Mouse (Mus musculus): ENCODE measurements around the gene Slc19a2. TPM values are rescaled to one million over a fixed set of nuclear protein-coding genes. Genes with fewer than 3 reads are reported as not detected.

Gene Slc19a2
- polyA plus RNA-seq, 1 experiment from 2014 or later = 12.2 TPM

DNA sequence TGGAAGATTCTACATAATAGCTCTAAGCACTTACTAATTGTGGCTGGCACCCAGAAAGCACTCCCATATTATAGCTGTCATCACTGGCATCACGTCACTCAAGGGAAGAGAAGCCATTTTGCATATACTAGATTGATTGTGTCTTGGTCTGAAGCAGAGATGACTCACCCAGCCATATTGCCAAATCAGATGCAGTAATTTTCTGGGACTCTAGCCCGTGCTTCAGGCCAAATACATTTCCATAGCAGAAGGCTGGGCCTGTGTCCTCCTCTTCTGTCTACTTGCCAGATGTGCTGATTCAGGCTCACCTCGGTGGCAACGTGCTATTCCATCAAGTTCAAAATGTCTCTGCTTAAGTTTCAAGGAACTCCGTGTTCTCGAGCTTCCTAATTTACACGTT, 12.7 kb downstream of the Slc19a2 start:
- WGBS = 93% methylated on average over 7 of the region's 7 CpGs
- H3K4me3 ChIP-seq = no peak overlapping the region
- DNase-seq (ENCODE audit: extremely low spot score, low spot score) = no peak

DNA sequence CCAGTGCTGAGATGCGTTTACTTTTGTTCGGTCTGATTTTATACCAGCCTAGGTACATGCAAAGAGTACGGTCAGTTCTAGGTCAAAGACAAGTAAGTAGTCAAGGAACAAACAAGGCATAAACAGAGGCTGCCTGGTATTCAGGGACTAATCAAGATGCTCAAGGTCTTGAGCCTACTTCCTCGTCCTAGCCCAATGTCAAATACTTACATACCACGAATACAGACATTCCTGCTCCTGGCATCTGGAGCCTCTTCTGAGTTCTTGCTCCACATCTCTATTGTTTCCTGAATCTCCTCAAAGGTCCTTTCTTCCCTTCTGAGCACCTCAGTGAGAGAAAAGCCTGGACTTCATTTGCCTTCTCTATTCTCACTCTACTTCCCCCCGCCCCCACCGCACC, 22.1 kb downstream of the Slc19a2 start:
- Histone ChIP-seq H3K27ac (no peak overlapping the region), H3K27me3 (ENCODE audit: poor library complexity, severe bottlenecking) (no peaks in the 10 kb centered on the region), H3K4me3 (no peak overlapping the region), H3K36me3 (replicated peaks) (peaks cover 2% of the 10 kb centered on the region; the same call in 1 of the 2 replicates), H3K9me3 (no peaks in the 10 kb centered on the region; the same call in 1 of the 2 replicates), H3K4me1 (peaks cover 10% of the 10 kb centered on the region)
- DNase-seq (ENCODE audit: extremely low spot score, low spot score) = no peak
- 87% methylated on average over 7 of the region's 7 CpGs for WGBS

More for the DNA sequence above, 12.7 kb downstream of the Slc19a2 start:
- H3K4me1 ChIP-seq = no peaks in the 10 kb centered on the region
- H3K9me3 ChIP-seq = no peaks in the 10 kb centered on the region; the same call in 1 of the 2 replicates
- peaks cover 55% of the 10 kb centered on the region for H3K36me3 ChIP-seq (replicated peaks)
- no peak overlapping the region for H3K27ac ChIP-seq
- no peaks in the 10 kb centered on the region for H3K27me3 ChIP-seq (ENCODE audit: poor library complexity, severe bottlenecking)

DNA sequence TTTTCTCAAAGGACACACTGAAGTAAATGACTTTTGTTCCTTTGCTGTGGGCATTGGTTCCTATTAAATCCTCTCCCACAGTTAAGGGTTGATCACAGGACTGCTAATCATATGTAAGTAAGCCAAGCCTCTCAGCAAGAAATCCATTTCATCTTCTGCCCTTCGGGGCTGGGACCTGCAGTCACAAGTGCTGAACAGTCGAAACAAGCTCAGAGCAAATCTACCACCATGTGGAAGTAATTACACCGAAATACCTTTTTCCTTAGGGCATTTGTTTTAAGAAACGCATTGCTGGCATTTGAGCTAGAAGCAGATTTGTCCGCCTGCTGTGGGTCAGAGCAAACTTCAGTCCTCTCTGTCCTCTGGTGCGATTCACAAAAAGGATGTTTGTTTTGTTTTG, 24.8 kb downstream of the Slc19a2 start:
- no peaks in the 10 kb centered on the region for H3K9me3 ChIP-seq
- H3K27me3 ChIP-seq (ENCODE audit: poor library complexity, severe bottlenecking) = no peaks in the 10 kb centered on the region
- WGBS = 69% methylated on average over 6 of the region's 6 CpGs
- H3K4me1 ChIP-seq = peaks cover 12% of the 10 kb centered on the region
- H3K36me3 ChIP-seq (replicated peaks) = no peaks in the 10 kb centered on the region
- no peak for DNase-seq (ENCODE audit: extremely low spot score, low spot score)
- no peak overlapping the region for H3K4me3 ChIP-seq
- no peak overlapping the region for H3K27ac ChIP-seq

DNA sequence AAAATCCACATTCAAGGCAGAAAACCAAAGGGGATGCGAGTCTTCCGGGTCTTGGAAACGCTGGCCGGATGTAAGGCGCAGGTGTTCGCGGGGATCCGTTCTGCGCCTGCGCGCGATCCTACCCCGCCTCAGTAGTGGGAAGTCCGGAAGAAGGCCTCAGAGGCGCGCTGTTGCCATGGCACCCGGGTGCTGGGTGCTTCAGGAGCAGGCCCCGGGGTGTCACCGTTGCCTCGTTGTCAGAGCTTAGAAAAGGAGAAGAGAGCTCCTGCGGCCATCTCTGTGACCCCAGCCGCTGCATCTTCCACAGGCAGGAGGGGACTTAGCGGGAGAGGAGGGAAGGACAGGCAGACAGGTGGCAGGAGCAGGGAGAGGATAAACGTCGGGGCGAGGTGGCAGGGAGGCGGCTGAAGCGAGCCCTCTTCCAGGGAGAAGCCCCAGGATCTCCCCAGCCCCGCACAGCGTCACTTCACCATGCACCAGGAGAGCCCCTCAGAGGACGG, 26.7 kb downstream of the Slc19a2 start, which contains the start of gene Ccdc181:
Gene Ccdc181, plus strand, starts transcription at position 131 of the 500 bp plus-strand sequence.
- H3K4me3 ChIP-seq = peak within 1 kb of the TSS; percentile 75
- WGBS = under 1% methylated on average over 31 of the region's 31 CpGs
- H3K27ac ChIP-seq = peak within 1 kb of the TSS; percentile 87
- H3K4me1 ChIP-seq = peaks cover 12% of the 10 kb centered on the region
- DNase-seq (ENCODE audit: extremely low spot score, low spot score) = peak; percentile 92
- H3K36me3 ChIP-seq (replicated peaks) = no peaks in the 10 kb centered on the region; the same call in 1 of the 2 replicates
- H3K27me3 ChIP-seq (ENCODE audit: poor library complexity, severe bottlenecking) = no peaks in the 10 kb centered on the region
- H3K9me3 ChIP-seq = no peaks in the 10 kb centered on the region

DNA sequence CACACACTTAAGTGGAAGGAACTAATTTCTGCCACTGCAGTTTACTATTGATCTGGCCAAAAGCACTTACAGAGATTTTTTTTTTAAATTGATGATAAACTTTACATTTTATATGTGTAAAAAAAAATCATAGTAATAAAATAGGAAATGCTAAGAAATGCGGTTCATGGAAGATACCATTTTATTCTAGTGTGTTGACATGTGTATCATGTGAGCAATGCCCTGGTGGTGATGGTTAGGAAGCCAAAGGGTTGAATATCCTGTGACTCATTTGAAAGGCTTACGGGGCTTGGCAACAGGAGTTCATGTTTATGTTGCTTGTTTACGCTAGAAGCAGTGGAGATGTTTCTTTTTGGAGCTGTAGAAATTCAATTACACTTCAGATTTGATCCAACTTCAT, 27.7 kb downstream of the Slc19a2 start:
- Histone ChIP-seq H3K4me1 (peaks cover 12% of the 10 kb centered on the region), H3K9me3 (no peaks in the 10 kb centered on the region), H3K36me3 (replicated peaks) (no peaks in the 10 kb centered on the region; the same call in none of the 2 replicates), H3K4me3 (no peak overlapping the region), H3K27ac (no peak overlapping the region), H3K27me3 (ENCODE audit: poor library complexity, severe bottlenecking) (no peaks in the 10 kb centered on the region)
- 88% methylated on average over 3 of the region's 3 CpGs for WGBS
- no peak for DNase-seq (ENCODE audit: extremely low spot score, low spot score)

DNA sequence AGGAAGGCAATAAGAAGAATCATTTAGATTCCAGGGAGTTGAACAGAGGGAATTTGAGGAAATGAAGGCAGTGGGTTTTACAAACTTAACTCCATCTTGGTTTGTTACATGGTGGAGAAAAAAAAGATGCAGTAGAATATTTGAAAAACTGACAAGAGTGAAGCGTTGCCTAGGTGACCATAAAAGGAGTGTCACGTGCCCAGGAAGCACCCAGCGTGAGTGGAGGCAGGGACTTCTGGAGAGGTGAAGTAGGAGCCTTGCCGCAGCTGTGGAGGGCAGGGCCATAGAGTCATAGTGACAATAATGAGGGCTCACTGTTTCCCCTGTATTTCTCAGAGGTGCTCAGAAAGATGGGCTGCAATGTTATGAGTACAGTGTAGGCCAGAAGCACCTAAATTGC, 30.5 kb downstream of the Slc19a2 start:
- H3K27ac ChIP-seq = no peak overlapping the region
- H3K27me3 ChIP-seq (ENCODE audit: poor library complexity, severe bottlenecking) = no peaks in the 10 kb centered on the region
- H3K4me1 ChIP-seq = peaks cover 12% of the 10 kb centered on the region
- no peaks in the 10 kb centered on the region for H3K9me3 ChIP-seq
- no peak overlapping the region for H3K4me3 ChIP-seq
- no peak for DNase-seq (ENCODE audit: extremely low spot score, low spot score)
- H3K36me3 ChIP-seq (replicated peaks) = no peaks in the 10 kb centered on the region; the same call in none of the 2 replicates
- 77% methylated on average over 4 of the region's 4 CpGs for WGBS

DNA sequence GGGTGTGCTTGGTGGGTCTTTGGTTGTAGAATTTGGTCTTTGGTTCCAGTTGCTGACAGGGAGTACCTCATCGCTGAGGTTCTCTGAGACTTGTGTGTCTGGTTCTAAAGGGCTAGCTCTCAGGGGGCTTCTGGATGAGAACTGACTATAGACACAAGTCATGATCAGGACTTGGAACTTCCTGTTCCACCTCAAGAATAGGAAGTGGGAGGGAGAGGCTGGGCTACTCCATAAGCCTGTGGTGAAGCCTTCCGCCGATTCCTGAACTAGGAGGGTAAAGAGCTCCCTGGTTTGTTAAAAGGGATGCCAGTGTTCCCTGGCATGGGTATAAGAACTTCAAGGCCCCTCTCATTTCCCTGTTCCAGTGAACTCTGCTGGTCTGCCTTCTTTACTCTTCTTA, 35.2 kb downstream of the Slc19a2 start:
- 97% methylated on average over 3 of the region's 3 CpGs for WGBS
- no peaks in the 10 kb centered on the region; the same call in none of the 2 replicates for H3K36me3 ChIP-seq (replicated peaks)
- no peaks in the 10 kb centered on the region for H3K27me3 ChIP-seq (ENCODE audit: poor library complexity, severe bottlenecking)
- no peaks in the 10 kb centered on the region for H3K9me3 ChIP-seq
- H3K4me1 ChIP-seq = no peaks in the 10 kb centered on the region
- DNase-seq (ENCODE audit: extremely low spot score, low spot score) = no peak
- H3K27ac ChIP-seq = no peak overlapping the region
- H3K4me3 ChIP-seq = no peak overlapping the region

DNA sequence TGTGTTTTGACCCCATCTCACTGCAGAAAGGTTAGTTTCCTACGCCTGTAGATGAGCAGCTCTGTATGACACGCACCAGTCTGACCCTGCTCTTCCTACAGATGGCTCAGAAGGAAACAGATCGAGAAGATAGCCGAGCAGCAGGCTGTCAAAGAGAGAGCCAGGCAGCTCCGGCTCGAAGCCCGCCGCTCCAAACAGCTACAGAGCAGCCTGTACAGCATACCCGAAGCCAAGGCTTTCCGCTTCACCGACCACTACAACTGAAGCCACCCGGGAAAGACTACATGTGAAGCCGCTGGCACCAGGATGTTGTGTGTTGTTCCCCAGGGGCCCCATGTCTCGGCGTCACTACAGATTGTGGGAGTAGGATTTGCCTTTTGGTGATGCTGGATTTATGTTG, 38.6 kb downstream of the Slc19a2 start:
- no peak for DNase-seq (ENCODE audit: extremely low spot score, low spot score)
- no peak overlapping the region for H3K27ac ChIP-seq
- no peaks in the 10 kb centered on the region for H3K4me1 ChIP-seq
- no peaks in the 10 kb centered on the region for H3K27me3 ChIP-seq (ENCODE audit: poor library complexity, severe bottlenecking)
- WGBS = 69% methylated on average over 15 of the region's 15 CpGs
- H3K9me3 ChIP-seq = no peaks in the 10 kb centered on the region
- H3K4me3 ChIP-seq = no peak overlapping the region
- H3K36me3 ChIP-seq (replicated peaks) = peaks cover 24% of the 10 kb centered on the region

DNA sequence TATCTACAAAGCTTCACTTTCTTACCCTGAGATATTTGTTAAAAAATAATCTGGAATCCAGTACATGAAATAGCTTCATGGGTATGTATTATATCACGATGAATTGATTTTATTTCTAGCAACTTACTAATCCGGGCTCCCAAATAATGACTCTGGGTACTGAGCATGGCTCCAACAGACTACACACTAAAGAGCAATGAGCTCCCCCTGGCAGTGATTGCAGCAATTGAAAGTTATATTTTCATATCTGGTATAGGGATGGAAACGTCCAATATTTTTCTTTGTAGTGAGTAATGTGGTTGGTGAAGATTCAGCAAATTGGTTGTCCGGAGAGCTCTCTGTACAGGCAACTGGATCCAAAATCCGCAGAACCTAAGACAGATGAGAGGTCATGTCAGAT, 43.2 kb downstream of the Slc19a2 start:
- 95% methylated on average over 5 of the region's 5 CpGs for WGBS
- no peak for DNase-seq (ENCODE audit: extremely low spot score, low spot score)
- Histone ChIP-seq H3K4me1 (no peaks in the 10 kb centered on the region), H3K36me3 (replicated peaks) (peaks cover 66% of the 10 kb centered on the region), H3K9me3 (no peaks in the 10 kb centered on the region), H3K4me3 (no peak overlapping the region), H3K27ac (no peak overlapping the region), H3K27me3 (ENCODE audit: poor library complexity, severe bottlenecking) (no peaks in the 10 kb centered on the region)

DNA sequence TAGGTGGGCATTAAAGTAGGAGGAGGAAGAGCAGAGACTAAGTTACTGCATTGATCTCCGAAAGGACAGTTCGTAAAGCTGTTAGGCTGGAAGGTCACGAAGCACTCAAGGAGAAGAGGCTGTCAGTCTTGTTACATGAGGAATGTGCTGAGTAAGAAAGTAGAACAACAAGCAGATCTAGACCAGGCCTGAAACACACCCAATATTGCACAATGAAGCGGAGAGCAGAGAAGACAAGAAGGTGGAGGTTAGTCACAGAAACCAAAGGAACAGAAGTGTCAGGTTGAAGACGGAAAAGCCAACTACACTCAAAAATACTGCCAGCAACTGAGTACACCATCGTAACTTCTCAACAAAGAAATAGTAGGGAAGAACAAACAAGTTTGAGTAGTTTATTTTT, 45.2 kb downstream of the Slc19a2 start:
- H3K9me3 ChIP-seq = no peaks in the 10 kb centered on the region
- WGBS = 96% methylated on average over 6 of the region's 6 CpGs
- DNase-seq (ENCODE audit: extremely low spot score, low spot score) = no peak
- H3K27ac ChIP-seq = no peak overlapping the region
- H3K27me3 ChIP-seq (ENCODE audit: poor library complexity, severe bottlenecking) = no peaks in the 10 kb centered on the region
- no peak overlapping the region for H3K4me3 ChIP-seq
- H3K36me3 ChIP-seq (replicated peaks) = peaks cover 86% of the 10 kb centered on the region
- no peaks in the 10 kb centered on the region for H3K4me1 ChIP-seq

DNA sequence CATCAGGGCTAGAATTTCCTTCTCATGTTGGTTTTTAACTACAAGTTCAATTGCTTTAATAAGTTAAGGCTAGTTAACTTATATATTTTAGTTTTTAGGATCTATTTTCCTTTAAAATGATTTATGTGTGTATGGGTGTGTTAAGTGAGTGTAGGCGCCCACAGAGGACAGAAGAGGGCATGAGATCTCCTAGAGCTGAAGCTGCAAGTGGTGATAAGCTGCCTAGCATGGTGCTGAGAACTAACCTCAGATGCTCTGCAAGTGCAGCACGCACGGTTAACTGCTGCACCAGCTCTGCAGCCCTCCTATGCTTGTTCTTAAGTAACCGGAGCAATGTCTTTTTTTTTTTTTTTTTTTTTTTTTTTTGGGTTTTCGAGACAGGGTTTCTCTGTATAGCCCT, 47.6 kb downstream of the Slc19a2 start:
- Histone ChIP-seq H3K27ac (no peak overlapping the region), H3K36me3 (replicated peaks) (peaks cover 95% of the 10 kb centered on the region)
- 90% methylated on average over 4 of the region's 5 CpGs for WGBS

DNA sequence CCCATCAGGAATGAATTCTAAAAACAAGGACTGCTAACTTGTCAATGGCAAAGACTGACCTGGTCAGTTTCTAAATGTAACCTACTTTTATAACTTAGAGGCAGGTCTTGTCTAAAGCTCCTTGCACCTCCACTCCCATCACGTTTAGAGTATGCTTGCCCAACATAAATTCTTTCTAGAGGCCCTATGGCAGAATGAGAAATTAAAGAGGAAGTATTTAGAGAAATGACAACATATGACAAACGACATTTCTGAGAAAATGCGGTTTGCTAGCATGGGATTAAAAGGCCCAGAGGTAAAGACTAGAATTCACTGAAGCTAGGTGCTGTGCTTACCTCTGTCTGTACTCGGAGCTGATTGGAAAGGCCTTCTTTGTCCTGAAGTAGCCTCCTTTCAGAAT, 53.1 kb downstream of the Slc19a2 start:
- 92% methylated on average over 4 of the region's 4 CpGs for WGBS
- peaks cover 70% of the 10 kb centered on the region for H3K36me3 ChIP-seq (replicated peaks)
- DNase-seq (ENCODE audit: extremely low spot score, low spot score) = no peak

More for the DNA sequence above, 47.6 kb downstream of the Slc19a2 start:
- Histone ChIP-seq H3K4me1 (no peaks in the 10 kb centered on the region), H3K9me3 (no peaks in the 10 kb centered on the region), H3K4me3 (no peak overlapping the region), H3K27me3 (ENCODE audit: poor library complexity, severe bottlenecking) (no peaks in the 10 kb centered on the region)
- no peak for DNase-seq (ENCODE audit: extremely low spot score, low spot score)

DNA sequence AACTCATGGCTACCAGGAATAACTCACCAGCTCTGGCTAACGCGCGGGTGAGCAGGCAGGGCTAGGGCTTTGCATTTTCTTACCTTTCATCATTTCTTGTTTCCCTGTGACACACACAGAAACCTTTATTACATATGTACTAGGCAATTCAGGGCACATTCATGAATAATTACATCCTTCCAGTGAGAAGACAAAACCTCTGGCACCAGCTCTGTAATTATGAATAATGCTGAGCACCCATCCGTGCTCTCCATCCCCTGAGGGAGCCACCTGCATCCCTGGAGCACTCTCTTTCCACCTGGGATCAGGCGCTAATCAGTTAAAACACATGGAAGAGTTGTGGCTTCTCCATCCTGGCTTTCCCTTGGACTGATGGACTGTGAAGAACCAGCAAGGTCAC, 55.0 kb downstream of the Slc19a2 start, which contains the start of gene Nme7:
Gene Nme7, plus strand, starts transcription at position 301 of the 400 bp plus-strand sequence.
- no peak within 1 kb of the TSS for H3K27ac ChIP-seq
- DNase-seq (ENCODE audit: extremely low spot score, low spot score) = no peak
- H3K27me3 ChIP-seq (ENCODE audit: poor library complexity, severe bottlenecking) = no peaks in the 10 kb centered on the region
- 89% methylated on average over 5 of the region's 5 CpGs for WGBS
- no peaks in the 10 kb centered on the region for H3K9me3 ChIP-seq
- peaks cover 51% of the 10 kb centered on the region for H3K36me3 ChIP-seq (replicated peaks)
- H3K4me3 ChIP-seq = no peak within 1 kb of the TSS
- H3K4me1 ChIP-seq = peaks cover 17% of the 10 kb centered on the region

More for the DNA sequence above, 53.1 kb downstream of the Slc19a2 start:
- Histone ChIP-seq H3K27me3 (ENCODE audit: poor library complexity, severe bottlenecking) (no peaks in the 10 kb centered on the region), H3K9me3 (no peaks in the 10 kb centered on the region), H3K4me3 (no peak overlapping the region), H3K27ac (no peak overlapping the region), H3K4me1 (peaks cover 9% of the 10 kb centered on the region)

Measured in forebrain, embryonic 10.5 days (tissue).